Mouse (Mus musculus) intestine, embryonic 15.5 days (tissue): ENCODE results near the gene Pck2. TPM values are rescaled to one million over a fixed set of nuclear protein-coding genes. Genes with fewer than 3 reads are reported as not detected.

Experiments
- ATAC-seq: fragments of 200-750 bp; cut with Nextera tagmentation; 2 replicates; pipeline ENCODE4 v1.8.0; 2017; ENCODE audit warnings: moderate TSS enrichment, moderate library complexity
- H3K27ac ChIP-seq: fragments of 300-500 bp; sonication (generic); 2 replicates; pipeline ENCODE4 v1.5.1; 2015; ENCODE audit warnings: mild to moderate bottlenecking, inconsistent platforms
- H3K27me3 ChIP-seq: fragments of 300-500 bp; sonication (generic); replicated peaks from 2 replicates; pipeline ENCODE4 v1.6.1; 2015; ENCODE audit warnings: inconsistent platforms
- H3K36me3 ChIP-seq: fragments of 300-500 bp; sonication (generic); 2 replicates; pipeline ENCODE4 v1.6.1; 2015; ENCODE audit warnings: inconsistent platforms
- H3K4me1 ChIP-seq: fragments of 300-500 bp; sonication (generic); replicated peaks from 2 replicates; pipeline ENCODE4 v1.6.1; 2015; ENCODE audit warnings: inconsistent platforms
- H3K4me2 ChIP-seq: fragments of 300-500 bp; sonication (generic); replicated peaks from 2 replicates; pipeline ENCODE4 v1.6.1; 2015; ENCODE audit warnings: mild to moderate bottlenecking, inconsistent platforms
- H3K4me3 ChIP-seq: fragments of 300-500 bp; sonication (generic); replicated peaks from 2 replicates; pipeline ENCODE4 v1.5.1; 2015; ENCODE audit warnings: inconsistent platforms
- H3K9ac ChIP-seq: fragments of 300-500 bp; sonication (generic); 2 replicates; pipeline ENCODE4 v1.6.1; 2015; ENCODE audit warnings: inconsistent platforms
- H3K9me3 ChIP-seq: fragments of 300-500 bp; sonication (generic); 2 replicates; pipeline ENCODE4 v1.6.1; 2016; ENCODE audit warnings: inconsistent platforms
- WGBS: fragments of 180-500 bp; shearing (Covaris S2); methylation state at CpG from one replicate; pipeline ENCODE4 v1.1.7; 2015; 5-methylcytosine and 5-hydroxymethylcytosine counted together
- polyA plus RNA-seq: library from polyadenylated mRNA; unstranded; fragments of >200 nt; fragmentation: Nextera tagmentation; extraction: Ambion mirVana; gene quantifications from 2 replicates; pipeline ENCODE4 v1.2.1, GENCODE M21; 2015

Gene Pck2
- polyA plus RNA-seq, 1 experiment from 2014 or later = 48.8 TPM

GRCm38 (mm10) chr14:55542268-55542667 is 2.2 kb downstream of the Pck2 start:
- Histone ChIP-seq H3K9ac (no peak overlapping the region), H3K4me2 (no peak overlapping the region), H3K4me1 (peaks cover 15% of the 10 kb centered on the region), H3K4me3 (no peak overlapping the region), H3K9me3 (no peaks in the 10 kb centered on the region), H3K27me3 (no peaks in the 10 kb centered on the region), H3K36me3 (peaks cover 28% of the 10 kb centered on the region), H3K27ac (no peak overlapping the region)
- ATAC-seq = no peak
- WGBS = 94% methylated on average over 12 of the region's 12 CpGs

- Histone ChIP-seq H3K9me3 (no peaks in the 10 kb centered on the region), H3K27me3 (no peaks in the 10 kb centered on the region), H3K4me3 (no peak overlapping the region), H3K27ac (no peak overlapping the region), H3K9ac (no peak overlapping the region), H3K4me2 (no peak overlapping the region), H3K36me3 (peaks cover 41% of the 10 kb centered on the region), H3K4me1 (peaks cover 15% of the 10 kb centered on the region)
- ATAC-seq = no peak
- WGBS = 85% methylated on average over 9 of the region's 9 CpGs
Observed at GRCm38 (mm10) chr14:55544334-55544733, 4.3 kb downstream of the Pck2 start.

GRCm38 (mm10) chr14:55550191-55550590 is 10.1 kb downstream of the Pck2 start:
- no peaks in the 10 kb centered on the region for H3K9me3 ChIP-seq
- WGBS = 90% methylated on average over 6 of the region's 6 CpGs
- no peak for ATAC-seq
- H3K9ac ChIP-seq = no peak overlapping the region
- H3K4me3 ChIP-seq = no peak overlapping the region
- no peaks in the 10 kb centered on the region for H3K27me3 ChIP-seq
- no peak overlapping the region for H3K27ac ChIP-seq
- H3K4me2 ChIP-seq = no peak overlapping the region
- H3K36me3 ChIP-seq = peaks cover 25% of the 10 kb centered on the region
- H3K4me1 ChIP-seq = no peaks in the 10 kb centered on the region

GRCm38 (mm10) chr14:55551347-55551746 is 11.3 kb downstream of the Pck2 start:
- no peak overlapping the region for H3K27ac ChIP-seq
- H3K4me2 ChIP-seq = no peak overlapping the region
- no peak for ATAC-seq
- WGBS = 74% methylated on average over 5 of the region's 5 CpGs
- H3K4me3 ChIP-seq = no peak overlapping the region
- H3K27me3 ChIP-seq = no peaks in the 10 kb centered on the region
- H3K36me3 ChIP-seq = peaks cover 17% of the 10 kb centered on the region
- no peaks in the 10 kb centered on the region for H3K4me1 ChIP-seq
- no peaks in the 10 kb centered on the region for H3K9me3 ChIP-seq
- H3K9ac ChIP-seq = no peak overlapping the region

GRCm38 (mm10) chr14:55551794-55552193 is 11.7 kb downstream of the Pck2 start:
- WGBS = 89% methylated on average over 8 of the region's 8 CpGs
- no peaks in the 10 kb centered on the region for H3K9me3 ChIP-seq
- no peak overlapping the region for H3K27ac ChIP-seq
- ATAC-seq = no peak
- no peak overlapping the region for H3K9ac ChIP-seq
- peaks cover 14% of the 10 kb centered on the region for H3K36me3 ChIP-seq
- no peak overlapping the region for H3K4me3 ChIP-seq
- no peaks in the 10 kb centered on the region for H3K4me1 ChIP-seq
- H3K4me2 ChIP-seq = no peak overlapping the region
- no peaks in the 10 kb centered on the region for H3K27me3 ChIP-seq

GRCm38 (mm10) chr14:55554635-55555034 is 14.6 kb downstream of the Pck2 start:
- Histone ChIP-seq H3K27me3 (no peaks in the 10 kb centered on the region), H3K27ac (no peak overlapping the region), H3K9me3 (no peaks in the 10 kb centered on the region), H3K9ac (no peak overlapping the region), H3K4me3 (no peak overlapping the region), H3K4me2 (no peak overlapping the region), H3K36me3 (no peaks in the 10 kb centered on the region), H3K4me1 (no peaks in the 10 kb centered on the region)
- peak; percentile 44; the same call in 1 of the 2 replicates for ATAC-seq

- Histone ChIP-seq H3K27me3 (no peaks in the 10 kb centered on the region), H3K36me3 (no peaks in the 10 kb centered on the region), H3K9me3 (no peaks in the 10 kb centered on the region), H3K4me2 (no peak overlapping the region), H3K4me1 (no peaks in the 10 kb centered on the region), H3K4me3 (no peak overlapping the region), H3K27ac (no peak overlapping the region), H3K9ac (no peak overlapping the region)
- ATAC-seq = no peak
- WGBS = 75% methylated on average over 3 of the region's 3 CpGs
Observed at GRCm38 (mm10) chr14:55555788-55556187, 15.7 kb downstream of the Pck2 start.

GRCm38 (mm10) chr14:55557003-55557402 is 16.9 kb downstream of the Pck2 start:
- Histone ChIP-seq H3K27ac (peak overlapping the region; percentile 64; the same call in 1 of the 2 replicates), H3K4me1 (peaks cover 10% of the 10 kb centered on the region), H3K4me2 (0 out of 2 replicates have a peak overlapping the region, but pooled peaks have one; percentile 17), H3K4me3 (no peak overlapping the region), H3K9ac (no peak overlapping the region), H3K27me3 (no peaks in the 10 kb centered on the region), H3K36me3 (no peaks in the 10 kb centered on the region), H3K9me3 (no peaks in the 10 kb centered on the region)
- ATAC-seq = no peak
- 25% methylated on average over 5 of the region's 5 CpGs for WGBS

- ATAC-seq = no peak
- Histone ChIP-seq H3K27ac (0 out of 2 replicates have a peak overlapping the region, but pooled peaks have one; percentile 64), H3K36me3 (no peaks in the 10 kb centered on the region), H3K4me3 (no peak overlapping the region), H3K27me3 (no peaks in the 10 kb centered on the region), H3K9ac (no peak overlapping the region), H3K9me3 (no peaks in the 10 kb centered on the region), H3K4me2 (no peak overlapping the region), H3K4me1 (peaks cover 13% of the 10 kb centered on the region)
- WGBS = 86% methylated on average over 3 of the region's 3 CpGs
Observed at GRCm38 (mm10) chr14:55557587-55557986, 17.5 kb downstream of the Pck2 start.

GRCm38 (mm10) chr14:55558740-55559448 is 18.8 kb downstream of the Pck2 start:
- WGBS = 52% methylated on average over 6 of the region's 6 CpGs
- Histone ChIP-seq H3K4me1 (peaks cover 13% of the 10 kb centered on the region), H3K4me2 (peak overlapping the region; percentile 68), H3K27ac (peak overlapping the region; percentile 97; the same call in 1 of the 2 replicates), H3K9me3 (no peaks in the 10 kb centered on the region), H3K4me3 (no peak overlapping the region), H3K9ac (no peak overlapping the region), H3K27me3 (no peaks in the 10 kb centered on the region), H3K36me3 (no peaks in the 10 kb centered on the region)
- no peak for ATAC-seq

GRCm38 (mm10) chr14:55559799-55560201 is 19.7 kb downstream of the Pck2 start, which contains the start of gene Dcaf11:
TSS of gene Dcaf11 (plus strand) at chr14:55560006.
- Histone ChIP-seq H3K4me2 (peak within 1 kb of the TSS; percentile 68), H3K36me3 (peaks cover 7% of the 10 kb centered on the region; the same call in 1 of the 2 replicates), H3K9ac (peak within 1 kb of the TSS; percentile 74), H3K4me1 (peaks cover 13% of the 10 kb centered on the region), H3K27me3 (no peaks in the 10 kb centered on the region), H3K4me3 (peak within 1 kb of the TSS; percentile 61), H3K9me3 (no peaks in the 10 kb centered on the region), H3K27ac (peak within 1 kb of the TSS; percentile 97)
- peak; percentile 89 for ATAC-seq
- WGBS = under 1% methylated on average over 27 of the region's 27 CpGs

GRCm38 (mm10) chr14:55560202-55561073 is 20.4 kb downstream of the Pck2 start, which contains the start of gene A730061H03Rik:
TSS of gene A730061H03Rik (minus strand) at chr14:55560406.
- Histone ChIP-seq H3K9me3 (no peaks in the 10 kb centered on the region), H3K9ac (peak within 1 kb of the TSS; percentile 74), H3K4me2 (peak within 1 kb of the TSS; percentile 68), H3K36me3 (peaks cover 14% of the 10 kb centered on the region), H3K4me3 (peak within 1 kb of the TSS; percentile 61), H3K27ac (peak within 1 kb of the TSS; percentile 97), H3K4me1 (peaks cover 13% of the 10 kb centered on the region), H3K27me3 (no peaks in the 10 kb centered on the region)
- under 1% methylated on average over 51 of the region's 51 CpGs for WGBS
- peak; percentile 96 for ATAC-seq
